Mouse (Mus musculus) myocyte (in vitro differentiated cells): ENCODE data around the gene Enah.

Experiments
- MAX ChIP-seq: IDR thresholded peaks from one replicate; pipeline ENCODE4 v1.6.1; 2011; ENCODE audit warnings: low read depth, mild to moderate bottlenecking, control low read depth
- MYOD1 ChIP-seq, 3 experiments: IDR thresholded peaks; one replicate each; pipeline ENCODE4 v1.6.1; 2011; ENCODE audit warnings: control low read depth in 2 of 3, low read depth in 2 of 3, mild to moderate bottlenecking in 2 of 3, moderate library complexity in 1 of 3; ENCODE audit not compliant: insufficient read length in 2 of 3, control insufficient read depth in 1 of 3
- POLR2A ChIP-seq: IDR thresholded peaks from one replicate; pipeline ENCODE4 v1.6.1; 2011; ENCODE audit warnings: low read depth, mild to moderate bottlenecking, control low read depth, moderate library complexity; ENCODE audit not compliant: insufficient read length
- REST ChIP-seq: IDR thresholded peaks from one replicate; pipeline ENCODE4 v1.6.1; 2011; ENCODE audit warnings: mild to moderate bottlenecking, control low read depth, moderate library complexity; ENCODE audit not compliant: insufficient read depth, insufficient read length
- TCF12 ChIP-seq: IDR thresholded peaks from one replicate; pipeline ENCODE4 v1.6.1; 2011; ENCODE audit warnings: mild to moderate bottlenecking, control low read depth; ENCODE audit not compliant: poor library complexity, insufficient read depth, severe bottlenecking
- TCF3 ChIP-seq: IDR thresholded peaks from one replicate; pipeline ENCODE4 v1.6.1; 2011; ENCODE audit warnings: low read depth, control low read depth; ENCODE audit not compliant: insufficient read length

GRCm38 (mm10) chr1:181957736-181958135 is 62.1 kb downstream of the Enah start:
- TF ChIP-seq TCF12 = no peak
- no peak for TF ChIP-seq POLR2A
- TF ChIP-seq REST = no peak
- TF ChIP-seq MYOD1 (IDR thresholded peaks at IDR 0.05; ENCODE audit: control insufficient read depth in 1 of 3, insufficient read length in 2 of 3, low read depth in 2 of 3) = no peak
- no peak for TF ChIP-seq TCF3
- TF ChIP-seq MAX = no peak
